Mouse (Mus musculus): ENCODE results near the gene Svep1.

Gene Svep1

GRCm38 (mm10) chr4:58169918-58170317, 36.7 kb downstream of the Svep1 start:
- DNase-seq: no peak

DNA sequence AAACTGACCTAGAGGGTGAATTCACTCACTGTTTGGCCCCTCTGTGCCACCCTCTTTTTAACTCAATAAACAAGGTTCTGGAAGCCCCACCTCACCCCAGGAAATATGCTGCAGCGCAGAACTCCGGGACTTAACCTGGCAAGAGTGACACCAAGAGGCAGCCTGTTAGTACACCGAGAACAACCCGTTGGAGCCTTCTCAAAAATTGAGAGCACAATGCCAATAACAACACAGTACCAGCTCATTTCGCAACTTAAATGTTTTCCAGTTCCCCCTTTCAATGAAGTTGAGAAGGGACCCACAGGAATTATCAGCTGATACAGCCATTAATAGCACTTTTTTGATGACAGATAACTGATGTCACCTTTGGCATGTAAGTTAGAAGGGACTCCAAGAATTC, 38.3 kb downstream of the Svep1 start:
- DNase-seq: peak; percentile 78

GRCm38 (mm10) chr4:58165711-58166110, 40.9 kb downstream of the Svep1 start:
- DNase-seq: no peak

DNA sequence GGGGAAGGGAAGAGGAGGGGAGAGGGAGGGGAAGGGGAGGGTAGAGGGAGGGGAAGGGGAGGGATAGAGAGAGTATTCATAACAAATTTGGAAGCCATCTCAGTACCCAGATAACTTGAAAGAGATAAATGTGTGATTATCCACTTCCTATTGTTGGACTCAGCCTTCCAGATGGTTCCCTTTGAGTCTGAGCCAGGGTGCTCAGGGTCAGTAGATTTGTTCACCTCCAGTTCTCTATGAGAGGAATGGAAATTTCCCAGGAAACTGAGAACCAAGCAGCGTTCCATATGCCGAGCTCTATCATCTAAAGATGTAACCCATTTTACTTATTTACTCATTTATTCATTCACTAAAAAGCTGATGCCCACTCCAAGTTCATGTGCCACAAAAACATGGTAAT, 44.8 kb downstream of the Svep1 start:
- peak; percentile 97 for DNase-seq

DNA sequence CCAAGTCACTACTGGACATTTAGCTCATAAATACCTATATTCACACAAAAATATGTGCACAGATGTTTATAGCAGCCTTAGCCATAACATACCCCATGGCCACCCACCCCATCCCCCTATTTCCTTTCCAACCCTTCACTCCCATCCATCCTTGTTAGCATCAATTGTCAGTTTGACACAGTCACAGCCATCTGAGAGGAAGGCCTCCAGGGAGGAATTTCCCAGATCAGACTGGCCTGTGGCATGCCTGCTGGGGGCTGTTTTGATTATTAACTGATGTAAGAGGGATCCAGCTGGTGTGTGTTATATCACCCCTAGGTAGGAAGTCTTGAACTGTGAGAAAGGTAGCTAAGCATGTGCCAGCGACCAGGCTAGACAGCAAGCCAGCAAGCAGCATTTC, 47.1 kb downstream of the Svep1 start:
- peak; percentile 39 for DNase-seq

- DNase-seq: peak; percentile 76
Observed at GRCm38 (mm10) chr4:58150301-58150700, 56.4 kb downstream of the Svep1 start.

- DNase-seq: no peak
Observed at GRCm38 (mm10) chr4:58149186-58149585, 57.5 kb downstream of the Svep1 start.

GRCm38 (mm10) chr4:58148547-58148946, 58.1 kb downstream of the Svep1 start:
- DNase-seq: no peak

- DNase-seq: peak; percentile 42
Observed at GRCm38 (mm10) chr4:58146676-58147075, 60.0 kb downstream of the Svep1 start.

DNA sequence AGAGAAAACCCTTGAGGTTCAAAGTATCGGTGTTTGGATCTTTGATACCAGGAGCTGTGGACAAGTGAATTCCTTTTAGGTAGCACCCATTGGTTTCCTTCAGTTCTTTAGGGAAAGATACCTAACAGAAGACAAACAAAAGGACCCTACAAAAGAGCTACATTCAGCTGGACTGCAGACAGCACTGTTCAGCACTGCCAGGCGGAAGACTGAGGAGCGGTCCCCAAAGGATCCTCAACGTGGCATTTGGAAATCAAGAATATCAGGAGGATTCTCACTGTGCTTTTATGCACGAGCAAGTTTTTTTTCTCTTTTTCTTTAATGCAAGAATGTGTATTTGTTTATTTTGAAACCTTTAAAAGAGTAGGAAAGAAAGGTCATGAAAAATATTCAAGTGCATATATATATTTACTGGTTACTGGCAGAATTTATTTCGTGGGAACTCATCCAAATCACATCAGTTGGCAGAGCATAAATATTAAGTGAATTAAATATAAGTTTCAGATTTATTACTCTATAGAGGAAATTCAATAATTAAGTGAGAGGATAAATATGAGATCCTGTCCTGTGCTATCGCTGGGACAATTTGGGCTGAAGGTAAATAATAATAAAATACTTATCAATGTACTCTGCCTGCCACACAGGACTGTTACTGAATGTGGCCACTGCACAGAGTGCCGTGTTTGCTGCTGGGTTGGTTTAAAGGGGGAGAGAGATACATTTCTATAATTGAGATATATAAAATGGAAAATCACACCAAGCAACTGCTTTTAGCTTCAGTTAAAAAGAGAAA, 66.7 kb downstream of the Svep1 start:
- no peak for DNase-seq

DNA sequence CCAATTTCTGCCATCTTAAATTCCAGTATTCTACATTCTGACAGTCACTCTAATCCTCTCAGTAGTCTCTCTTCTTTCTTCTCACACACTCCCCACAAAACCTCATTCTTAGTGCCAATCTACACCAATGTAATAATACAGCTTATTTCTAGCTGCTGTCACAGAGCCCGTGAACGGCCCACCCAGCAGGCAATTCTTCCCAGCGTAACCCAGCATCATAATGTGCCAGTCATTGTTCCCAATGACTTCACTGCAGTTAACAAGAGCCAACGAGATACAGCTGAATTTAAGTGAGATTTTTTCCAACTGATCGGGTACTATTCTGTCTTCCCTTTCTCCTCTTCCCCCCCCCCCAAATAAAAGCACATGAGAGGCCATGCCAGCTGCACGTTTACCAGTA, 67.4 kb downstream of the Svep1 start:
- no peak for DNase-seq

- no peak for DNase-seq
Observed at GRCm38 (mm10) chr4:58133610-58134309, 72.9 kb downstream of the Svep1 start.

GRCm38 (mm10) chr4:58129844-58130243, 76.8 kb downstream of the Svep1 start:
- no peak for DNase-seq

- no peak for DNase-seq
Observed at GRCm38 (mm10) chr4:58127024-58127423, 79.6 kb downstream of the Svep1 start.

DNA sequence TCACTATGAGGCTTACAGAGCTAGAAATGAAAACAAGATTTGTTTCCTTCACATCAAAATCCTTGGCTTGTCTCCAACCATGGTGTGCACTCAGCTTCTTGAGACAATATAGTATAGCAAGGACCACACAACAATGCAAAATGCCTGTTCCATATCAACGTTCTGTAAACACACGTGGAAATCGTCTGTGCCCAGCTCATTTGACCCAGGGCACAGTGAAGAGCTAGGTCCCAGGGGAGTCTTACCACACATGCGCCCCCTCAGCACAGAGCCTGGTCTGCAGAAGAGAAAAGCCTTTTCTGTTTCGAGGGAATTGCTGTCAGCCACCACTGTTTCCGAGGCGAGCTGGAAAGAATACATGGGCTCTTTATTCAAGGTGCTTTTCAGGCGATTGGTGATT, 91.2 kb downstream of the Svep1 start:
- no peak for DNase-seq

DNA sequence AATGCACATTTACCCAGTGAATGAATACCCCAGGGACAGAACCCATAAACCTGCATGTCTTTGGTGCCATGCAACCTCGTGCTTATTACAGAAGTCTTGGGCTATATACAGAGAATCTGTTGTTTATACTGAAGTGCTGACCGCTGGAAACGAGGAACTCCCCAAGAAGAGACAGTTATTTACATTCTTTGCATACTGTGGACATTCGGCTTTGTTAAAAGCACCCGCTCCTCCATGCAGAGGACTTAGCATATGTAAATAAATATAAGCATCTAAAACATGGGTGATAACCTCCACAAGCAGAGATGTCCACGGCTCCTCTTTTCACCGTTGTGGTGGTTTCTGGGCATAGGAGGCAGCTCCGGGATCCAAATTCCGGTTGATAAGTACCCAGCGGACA, 95.7 kb downstream of the Svep1 start:
- DNase-seq: no peak

DNA sequence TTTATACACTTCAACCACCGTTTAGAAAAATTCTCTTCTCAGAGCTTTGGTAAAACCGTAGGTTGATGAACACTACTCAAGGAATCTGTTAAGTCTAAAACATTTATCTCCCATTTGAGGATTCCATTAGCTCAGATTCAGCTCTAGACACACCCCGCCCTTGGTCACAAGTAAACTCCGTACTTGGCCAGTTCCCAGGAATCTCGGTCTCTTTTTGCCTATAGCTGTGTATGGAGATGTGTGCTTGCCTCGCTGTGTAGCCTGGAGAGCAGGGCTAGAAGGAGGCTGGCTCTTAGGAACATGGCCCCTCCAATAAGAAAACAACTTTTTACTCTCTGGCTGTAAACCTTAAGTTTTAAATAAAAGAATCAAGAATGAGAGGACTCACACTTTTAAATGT, 96.9 kb downstream of the Svep1 start:
- no peak for DNase-seq

GRCm38 (mm10) chr4:58108364-58108763, 98.3 kb downstream of the Svep1 start:
- DNase-seq: no peak

DNA sequence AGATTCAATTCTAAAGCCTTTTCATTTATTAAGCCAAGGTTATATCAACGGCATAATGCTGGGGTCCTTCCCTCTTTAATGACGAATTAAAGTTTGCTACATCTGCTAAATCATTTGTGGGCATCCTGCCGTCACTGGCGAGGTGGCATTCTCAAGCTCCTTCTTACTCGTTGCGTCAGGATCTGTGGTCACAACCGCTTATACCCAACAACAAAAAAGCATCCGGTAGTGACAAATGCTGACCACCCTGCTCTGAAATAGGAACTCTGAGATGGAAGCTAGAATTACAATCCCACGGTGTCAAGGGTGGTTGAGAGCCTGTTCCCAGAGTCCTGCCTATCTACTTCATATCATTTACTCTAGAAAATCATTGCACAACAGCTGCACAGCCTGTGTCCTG, 108.9 kb downstream of the Svep1 start:
- DNase-seq: no peak

GRCm38 (mm10) chr4:58086738-58087137, 119.9 kb downstream of the Svep1 start:
- DNase-seq: no peak

DNA sequence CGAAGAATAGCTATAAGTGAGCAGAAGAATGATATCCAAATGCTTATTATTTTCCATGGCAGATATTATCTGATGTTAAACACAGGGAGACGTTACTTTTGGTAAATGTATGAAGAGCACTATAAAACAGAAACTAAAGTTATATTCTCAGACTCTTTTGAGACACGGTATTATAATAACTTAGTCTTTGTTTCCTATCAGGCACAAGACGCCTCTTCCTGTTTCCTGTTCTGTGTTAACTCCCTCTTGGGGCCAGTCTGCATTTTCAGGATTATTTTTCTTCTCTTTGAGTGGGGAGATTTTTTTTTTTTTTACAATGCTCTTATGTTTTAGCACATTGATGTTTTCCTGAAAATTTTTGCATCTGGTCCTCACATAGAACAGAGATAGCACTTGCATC, 120.5 kb downstream of the Svep1 start:
- DNase-seq: no peak

GRCm38 (mm10) chr4:58085340-58085739, 121.3 kb downstream of the Svep1 start:
- DNase-seq: no peak

GRCm38 (mm10) chr4:58084155-58084554, 122.5 kb downstream of the Svep1 start:
- no peak for DNase-seq

- DNase-seq: peak; percentile 74
Observed at GRCm38 (mm10) chr4:58082588-58082987, 124.1 kb downstream of the Svep1 start.

DNA sequence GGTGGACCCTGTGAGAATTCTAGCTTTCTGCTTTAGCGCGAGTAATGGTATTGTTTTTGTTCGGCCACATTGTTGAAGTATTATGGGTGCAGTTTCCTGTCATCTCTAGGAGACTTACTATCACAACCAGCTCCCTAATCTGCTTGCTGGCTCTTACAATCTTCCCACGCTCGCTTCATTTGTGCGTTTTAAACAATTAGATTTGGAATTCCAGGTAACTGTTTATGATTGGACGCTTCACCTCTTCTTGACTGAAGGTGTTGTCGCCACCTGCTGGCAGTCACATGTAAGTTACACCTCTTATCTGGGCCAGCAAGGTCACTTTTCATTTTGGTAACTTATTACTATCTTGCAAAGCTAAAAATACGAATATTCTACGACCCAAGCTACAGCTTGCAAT, 127.0 kb downstream of the Svep1 start:
- DNase-seq: peak; percentile 57

All from cerebellum, adult 9-10 months (tissue).